Mouse (Mus musculus) naive thymus-derived CD4-positive, alpha-beta T cell, adult 2 months (primary cell): ENCODE results near the gene Fgf2.

Source experiments
- DNase-seq: peaks from one replicate; pipeline ENCODE4 v3.0.0-alpha.2; 2011; ENCODE audit warnings: low read depth

Gene Fgf2

GRCm38 (mm10) chr3:37360729-37361128 is 12.6 kb downstream of the Fgf2 start:
- DNase-seq = no peak

- DNase-seq = no peak
Measured at GRCm38 (mm10) chr3:37365144-37365543, 17.0 kb downstream of the Fgf2 start.

GRCm38 (mm10) chr3:37365976-37366375 is 17.8 kb downstream of the Fgf2 start:
- no peak for DNase-seq

- no peak for DNase-seq
Measured at GRCm38 (mm10) chr3:37366381-37367053, 18.4 kb downstream of the Fgf2 start.

- no peak for DNase-seq
Measured at GRCm38 (mm10) chr3:37370407-37370806, 22.3 kb downstream of the Fgf2 start.

GRCm38 (mm10) chr3:37373712-37374111 is 25.6 kb downstream of the Fgf2 start:
- DNase-seq = no peak

GRCm38 (mm10) chr3:37377926-37378325 is 29.8 kb downstream of the Fgf2 start:
- no peak for DNase-seq

GRCm38 (mm10) chr3:37378412-37378811 is 30.3 kb downstream of the Fgf2 start:
- no peak for DNase-seq

- no peak for DNase-seq
Measured at GRCm38 (mm10) chr3:37379201-37379600, 31.1 kb downstream of the Fgf2 start.

GRCm38 (mm10) chr3:37379930-37380881 is 32.1 kb downstream of the Fgf2 start:
- DNase-seq = no peak

- DNase-seq = no peak
Measured at GRCm38 (mm10) chr3:37381457-37381856, 33.3 kb downstream of the Fgf2 start.

GRCm38 (mm10) chr3:37383096-37383765 is 35.1 kb downstream of the Fgf2 start:
- no peak for DNase-seq

GRCm38 (mm10) chr3:37387310-37387709 is 39.2 kb downstream of the Fgf2 start:
- no peak for DNase-seq

- DNase-seq = no peak
Measured at GRCm38 (mm10) chr3:37396930-37397608, 48.9 kb downstream of the Fgf2 start.

GRCm38 (mm10) chr3:37397646-37398045 is 49.5 kb downstream of the Fgf2 start:
- no peak for DNase-seq

GRCm38 (mm10) chr3:37398661-37399395 is 50.7 kb downstream of the Fgf2 start:
- DNase-seq = no peak

GRCm38 (mm10) chr3:37401729-37402610 is 53.8 kb downstream of the Fgf2 start:
- DNase-seq = no peak

GRCm38 (mm10) chr3:37407598-37407997 is 59.5 kb downstream of the Fgf2 start:
- DNase-seq = no peak

GRCm38 (mm10) chr3:37413446-37413845 is 65.3 kb downstream of the Fgf2 start:
- no peak for DNase-seq

- peak; percentile 84 for DNase-seq
Measured at GRCm38 (mm10) chr3:37414413-37414960, 66.3 kb downstream of the Fgf2 start.
